Mouse (Mus musculus) heart, embryonic 13.5 days (tissue): ENCODE data around the gene Bcl6. TPM values are rescaled to one million over a fixed set of nuclear protein-coding genes. Genes with fewer than 3 reads are reported as not detected.

Source experiments
- ATAC-seq: fragments of 200-750 bp; cut with Nextera tagmentation; 2 replicates; pipeline ENCODE4 v1.8.0; 2017; ENCODE audit warnings: moderate TSS enrichment; ENCODE audit not compliant: insufficient number of reproducible peaks, low FRiP score, low TSS enrichment; ENCODE audit errors: extremely low read depth
- H3K27ac ChIP-seq: fragments of 300-500 bp; sonication (generic); replicated peaks from 2 replicates; pipeline ENCODE4 v1.5.1; 2015; ENCODE audit warnings: moderate library complexity, mild to moderate bottlenecking, inconsistent platforms
- H3K27me3 ChIP-seq: fragments of 300-500 bp; sonication (generic); replicated peaks from 2 replicates; pipeline ENCODE4 v1.6.1; 2015; ENCODE audit warnings: mild to moderate bottlenecking, inconsistent platforms
- H3K36me3 ChIP-seq: fragments of 300-500 bp; sonication (generic); 2 replicates; pipeline ENCODE4 v1.6.1; 2015; ENCODE audit warnings: mild to moderate bottlenecking, inconsistent platforms
- H3K4me1 ChIP-seq: fragments of 300-500 bp; sonication (generic); 2 replicates; pipeline ENCODE4 v1.6.1; 2015; ENCODE audit warnings: inconsistent platforms
- H3K4me2 ChIP-seq: fragments of 300-500 bp; sonication (generic); 2 replicates; pipeline ENCODE4 v1.6.1; 2015; ENCODE audit warnings: inconsistent platforms, mild to moderate bottlenecking, moderate library complexity
- H3K4me3 ChIP-seq: fragments of 300-500 bp; sonication (generic); 2 replicates; pipeline ENCODE4 v1.5.1; 2015; ENCODE audit warnings: moderate library complexity, mild to moderate bottlenecking, inconsistent platforms
- H3K9ac ChIP-seq: fragments of 300-500 bp; sonication (generic); 2 replicates; pipeline ENCODE4 v1.6.1; 2015; ENCODE audit warnings: inconsistent platforms, mild to moderate bottlenecking, moderate library complexity
- H3K9me3 ChIP-seq: fragments of 300-500 bp; sonication (generic); 2 replicates; pipeline ENCODE4 v1.6.1; 2016; ENCODE audit warnings: inconsistent platforms
- WGBS: fragments of 180-500 bp; shearing (Covaris S2); methylation state at CpG from one replicate; pipeline ENCODE4 v1.1.7; 2015; ENCODE audit warnings: mixed read lengths; 5-methylcytosine and 5-hydroxymethylcytosine counted together
- polyA plus RNA-seq: library from polyadenylated mRNA; unstranded; fragments of >200 nt; fragmentation: Nextera tagmentation; extraction: Ambion mirVana; gene quantifications from 2 replicates; pipeline ENCODE4 v1.2.1, GENCODE M21; 2015

Bcl6 gene
- polyA plus RNA-seq: 0.24 and 0.29 TPM in 2 replicates

DNA sequence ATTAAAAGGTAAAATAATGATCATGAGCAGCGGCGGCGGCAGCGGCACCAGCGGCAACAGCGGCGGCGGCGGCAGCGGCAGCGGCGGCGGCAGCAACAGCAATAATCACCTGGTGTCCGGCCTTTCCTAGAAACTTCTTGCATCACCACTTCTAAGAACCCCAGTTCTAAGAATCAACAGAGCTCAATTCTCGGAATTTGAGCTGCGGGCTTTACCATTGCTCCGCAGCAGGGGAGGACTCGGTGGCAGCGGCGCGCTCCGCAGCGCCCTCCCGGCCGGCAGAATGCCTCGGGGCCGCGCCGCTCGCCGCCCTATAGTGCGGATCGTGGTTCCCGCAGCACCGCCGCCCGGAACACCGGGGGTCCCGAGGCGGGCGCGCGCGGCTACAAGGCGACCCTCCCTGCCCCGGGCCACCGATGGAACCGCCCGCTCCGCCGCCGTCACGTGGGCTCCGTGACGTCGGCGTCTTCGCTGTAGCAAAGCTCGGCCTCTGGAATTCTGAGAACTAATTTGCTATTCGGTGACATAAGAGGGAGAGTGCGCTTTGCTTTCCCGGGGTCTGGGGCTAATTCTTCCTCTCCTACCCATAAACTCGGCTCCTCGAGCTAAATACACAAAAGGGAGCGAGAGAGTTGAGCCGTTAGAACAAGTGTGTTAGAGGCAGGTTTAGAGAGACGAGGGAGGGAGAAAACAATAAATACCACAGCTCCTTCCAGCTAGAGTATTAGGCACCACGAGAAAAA is at the start of gene Bcl6, which contains the start of gene Gm37419:
Bcl6 (minus strand) TSS at position 387 of the 743 bp plus-strand sequence.
Gm37419 (plus strand) TSS at position 17 of the 743 bp plus-strand sequence.
- ATAC-seq: peak; percentile 57
- Histone ChIP-seq H3K27ac (peak within 1 kb of the TSS; percentile 97), H3K9ac (peak within 1 kb of the TSS; percentile 97), H3K4me3 (peak within 1 kb of the TSS; percentile 85), H3K9me3 (no peaks in the 10 kb centered on the region), H3K4me1 (peaks cover 57% of the 10 kb centered on the region), H3K4me2 (peak within 1 kb of the TSS; percentile 99), H3K27me3 (no peaks in the 10 kb centered on the region), H3K36me3 (no peaks in the 10 kb centered on the region)
- under 1% methylated on average over 68 of the region's 68 CpGs for WGBS

- Histone ChIP-seq H3K4me1 (no peaks in the 10 kb centered on the region), H3K27me3 (no peaks in the 10 kb centered on the region), H3K4me2 (no peak overlapping the region), H3K9me3 (no peaks in the 10 kb centered on the region), H3K4me3 (no peak overlapping the region), H3K9ac (no peak overlapping the region), H3K36me3 (no peaks in the 10 kb centered on the region), H3K27ac (no peak overlapping the region)
- 77% methylated on average over 3 of the region's 3 CpGs for WGBS
- no peak for ATAC-seq
Observed at GRCm38 (mm10) chr16:24036398-24036797, 47.7 kb upstream of the Bcl6 start.

DNA sequence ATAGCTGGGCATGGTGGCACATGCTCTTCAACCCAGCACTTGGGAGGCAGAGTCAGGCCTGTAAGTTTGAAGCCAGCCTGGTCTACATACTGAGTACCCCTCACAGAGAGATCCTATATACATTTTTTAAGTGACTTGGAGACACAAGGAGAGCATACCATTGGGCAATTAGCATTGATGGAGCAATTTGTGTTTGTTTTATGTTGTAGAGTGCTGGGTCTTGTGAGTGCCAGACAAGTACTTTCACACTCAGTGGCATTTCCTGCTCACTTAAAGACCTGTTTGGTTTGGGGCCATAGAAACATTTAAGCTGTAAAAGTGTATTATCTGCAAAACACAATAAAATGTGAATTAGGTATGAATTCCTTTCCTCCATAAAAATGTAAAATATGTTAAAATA is 47.1 kb upstream of the Bcl6 start:
- Histone ChIP-seq H3K36me3 (no peaks in the 10 kb centered on the region), H3K9me3 (no peaks in the 10 kb centered on the region), H3K4me1 (no peaks in the 10 kb centered on the region), H3K4me3 (no peak overlapping the region), H3K27ac (no peak overlapping the region), H3K9ac (no peak overlapping the region), H3K4me2 (no peak overlapping the region), H3K27me3 (no peaks in the 10 kb centered on the region)
- no peak for ATAC-seq

DNA sequence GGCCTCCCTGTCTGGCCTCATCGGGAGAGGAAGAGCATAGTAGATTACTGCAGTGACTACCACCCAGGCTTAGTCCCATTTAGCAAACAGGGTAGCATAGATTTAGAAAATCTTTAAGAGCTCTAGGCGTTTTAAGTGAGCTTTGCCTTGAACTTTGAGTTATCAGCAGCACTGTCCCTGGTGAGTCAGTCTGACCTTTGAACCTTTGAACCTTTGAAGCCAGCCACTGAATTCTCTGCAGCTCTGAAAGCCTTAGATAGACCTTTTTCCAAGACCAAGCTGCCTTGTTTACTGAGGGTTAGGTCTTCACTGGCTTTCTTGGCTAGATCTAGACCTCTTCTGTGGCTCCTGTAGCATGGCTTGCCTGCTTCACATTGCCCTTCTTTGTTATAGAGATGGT is 45.8 kb upstream of the Bcl6 start:
- Histone ChIP-seq H3K9me3 (no peaks in the 10 kb centered on the region), H3K4me3 (no peak overlapping the region), H3K36me3 (no peaks in the 10 kb centered on the region), H3K27ac (no peak overlapping the region), H3K4me1 (no peaks in the 10 kb centered on the region), H3K9ac (no peak overlapping the region), H3K4me2 (no peak overlapping the region), H3K27me3 (no peaks in the 10 kb centered on the region)
- WGBS: 46% methylated on average over 2 of the region's 2 CpGs
- ATAC-seq: no peak

- Histone ChIP-seq H3K9me3 (no peaks in the 10 kb centered on the region), H3K9ac (no peak overlapping the region), H3K27me3 (no peaks in the 10 kb centered on the region), H3K36me3 (no peaks in the 10 kb centered on the region), H3K4me2 (no peak overlapping the region), H3K4me1 (no peaks in the 10 kb centered on the region), H3K27ac (no peak overlapping the region), H3K4me3 (no peak overlapping the region)
- 83% methylated on average over 5 of the region's 5 CpGs for WGBS
- ATAC-seq: no peak
Observed at GRCm38 (mm10) chr16:24033259-24033658, 44.6 kb upstream of the Bcl6 start.

- H3K4me1 ChIP-seq: no peaks in the 10 kb centered on the region
- H3K4me2 ChIP-seq: no peak overlapping the region
- H3K4me3 ChIP-seq: no peak overlapping the region
- no peak for ATAC-seq
- H3K27me3 ChIP-seq: no peaks in the 10 kb centered on the region
- H3K27ac ChIP-seq: no peak overlapping the region
- H3K9me3 ChIP-seq: no peaks in the 10 kb centered on the region
- no peak overlapping the region for H3K9ac ChIP-seq
- 68% methylated on average over 2 of the region's 2 CpGs for WGBS
- no peaks in the 10 kb centered on the region for H3K36me3 ChIP-seq
Observed at GRCm38 (mm10) chr16:24029965-24030672, 41.5 kb upstream of the Bcl6 start.

DNA sequence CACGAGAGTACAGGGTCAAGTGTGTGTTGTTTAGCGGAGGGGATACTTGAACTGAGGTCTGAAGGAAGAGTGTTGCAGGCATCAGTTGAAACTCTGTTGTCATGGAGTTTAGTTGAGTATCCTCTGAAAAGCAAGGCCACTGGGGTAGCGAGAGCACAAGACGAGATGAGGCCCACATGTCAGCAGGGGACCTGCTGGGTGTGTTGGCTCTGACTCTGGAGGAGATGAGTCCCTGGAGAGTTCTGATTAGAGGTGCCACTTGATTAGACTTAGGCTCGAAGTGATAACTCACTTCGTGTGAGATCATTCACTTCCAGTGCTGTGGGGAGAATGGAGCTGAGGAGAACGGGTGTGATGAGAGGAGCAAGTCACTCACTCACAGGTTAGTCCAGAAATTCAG is 36.8 kb upstream of the Bcl6 start:
- no peak overlapping the region for H3K9ac ChIP-seq
- H3K4me2 ChIP-seq: no peak overlapping the region
- no peak; the same call in 1 of the 2 replicates for ATAC-seq
- no peaks in the 10 kb centered on the region for H3K4me1 ChIP-seq
- WGBS: 30% methylated on average over 7 of the region's 7 CpGs
- no peaks in the 10 kb centered on the region for H3K9me3 ChIP-seq
- no peak overlapping the region for H3K4me3 ChIP-seq
- H3K27ac ChIP-seq: no peak overlapping the region
- no peaks in the 10 kb centered on the region for H3K36me3 ChIP-seq
- peaks cover 11% of the 10 kb centered on the region for H3K27me3 ChIP-seq

GRCm38 (mm10) chr16:24022605-24023004 is 34.0 kb upstream of the Bcl6 start:
- Histone ChIP-seq H3K9ac (no peak overlapping the region), H3K27ac (no peak overlapping the region), H3K4me1 (no peaks in the 10 kb centered on the region), H3K27me3 (peaks cover 11% of the 10 kb centered on the region), H3K36me3 (no peaks in the 10 kb centered on the region), H3K9me3 (no peaks in the 10 kb centered on the region), H3K4me3 (no peak overlapping the region), H3K4me2 (no peak overlapping the region)
- 73% methylated on average over 4 of the region's 4 CpGs for WGBS
- no peak for ATAC-seq

DNA sequence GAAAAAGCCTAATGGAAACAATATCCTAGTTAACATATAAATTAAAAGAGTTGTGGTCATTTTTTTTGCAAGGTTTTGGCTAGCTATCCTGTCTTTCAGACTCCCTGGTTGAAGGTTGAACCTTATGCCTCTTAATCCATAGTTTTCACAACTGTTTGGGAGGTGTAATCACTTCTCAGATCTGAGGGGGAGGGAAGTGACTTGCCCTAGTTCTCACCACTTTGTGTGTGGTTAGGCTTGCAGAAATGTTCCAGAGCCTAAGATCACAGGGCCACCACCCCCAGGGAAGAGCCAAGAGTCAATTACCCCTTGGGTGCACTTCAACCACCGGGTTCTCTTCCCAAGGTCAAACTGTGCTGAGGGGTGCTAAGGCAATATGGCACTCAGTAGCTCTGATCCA is 33.1 kb upstream of the Bcl6 start:
- Histone ChIP-seq H3K4me3 (no peak overlapping the region), H3K4me2 (no peak overlapping the region), H3K27me3 (peaks cover 11% of the 10 kb centered on the region), H3K9ac (no peak overlapping the region), H3K36me3 (no peaks in the 10 kb centered on the region), H3K9me3 (no peaks in the 10 kb centered on the region), H3K27ac (no peak overlapping the region), H3K4me1 (no peaks in the 10 kb centered on the region)
- WGBS: 45% methylated on average over 1 of the region's 1 CpGs
- no peak for ATAC-seq

GRCm38 (mm10) chr16:24016742-24017141 is 28.1 kb upstream of the Bcl6 start:
- 61% methylated on average over 5 of the region's 5 CpGs for WGBS
- Histone ChIP-seq H3K36me3 (no peaks in the 10 kb centered on the region), H3K4me3 (no peak overlapping the region), H3K9me3 (no peaks in the 10 kb centered on the region), H3K27me3 (0 out of 2 replicates have a peak, but pooled peaks cover 4% of the 10 kb centered on the region), H3K27ac (no peak overlapping the region), H3K9ac (no peak overlapping the region), H3K4me2 (no peak overlapping the region), H3K4me1 (no peaks in the 10 kb centered on the region)
- no peak for ATAC-seq

DNA sequence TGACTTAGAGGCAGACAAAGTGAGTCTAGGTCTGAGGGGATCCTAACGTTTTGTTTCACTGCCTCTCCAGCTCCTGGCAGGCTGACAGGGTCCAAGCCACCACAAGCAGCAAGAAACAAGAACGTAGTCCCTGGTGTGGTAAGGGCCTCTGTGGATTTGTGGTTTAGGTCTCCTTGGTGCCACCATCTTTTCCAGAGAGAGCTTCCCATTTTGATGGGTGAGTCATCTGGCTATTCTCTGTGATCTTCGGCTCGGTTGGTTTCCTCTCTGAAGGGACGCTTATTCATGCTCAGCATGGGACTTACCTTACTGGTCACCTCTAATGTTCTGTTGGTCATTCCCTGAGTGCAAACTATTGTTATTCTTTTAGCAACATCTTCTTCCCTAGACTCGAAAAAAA is 27.6 kb upstream of the Bcl6 start:
- Histone ChIP-seq H3K27ac (no peak overlapping the region), H3K4me1 (no peaks in the 10 kb centered on the region), H3K36me3 (no peaks in the 10 kb centered on the region), H3K9ac (no peak overlapping the region), H3K4me3 (no peak overlapping the region), H3K9me3 (no peaks in the 10 kb centered on the region), H3K4me2 (no peak overlapping the region), H3K27me3 (0 out of 2 replicates have a peak, but pooled peaks cover 4% of the 10 kb centered on the region)
- ATAC-seq: no peak
- 52% methylated on average over 6 of the region's 6 CpGs for WGBS
